Mouse (Mus musculus) E14TG2a.4 (cell line): ENCODE data around the gene Csnka2ip.

Source experiments
- H3K27me3 ChIP-seq: 2 replicates; pipeline ENCODE4 v1.6.1; 2014; ENCODE audit warnings: low read length, control low read depth; ENCODE audit not compliant: insufficient read depth
- H3K36me3 ChIP-seq: 2 replicates; pipeline ENCODE4 v1.6.1; 2014; ENCODE audit warnings: low read length, control low read depth; ENCODE audit not compliant: insufficient read depth
- H3K4me1 ChIP-seq: replicated peaks from 2 replicates; pipeline ENCODE4 v1.6.1; 2014; ENCODE audit warnings: low read depth, low read length, control low read depth
- H3K4me3 ChIP-seq: replicated peaks from 2 replicates; pipeline ENCODE4 v1.5.1; 2014; ENCODE audit warnings: mild to moderate bottlenecking, low read length
- H3K9me3 ChIP-seq: 2 replicates; pipeline ENCODE4 v1.6.1; 2014; ENCODE audit warnings: low read length, control low read depth
- CTCF ChIP-seq: conservative IDR thresholded peaks from 2 replicates; pipeline ENCODE4 v1.5.1; 2014; ENCODE audit warnings: low read length
- NANOG ChIP-seq: IDR thresholded peaks from 2 replicates; pipeline ENCODE4 v1.6.1; 2014; ENCODE audit warnings: borderline replicate concordance, low read length, mixed read lengths
- POU5F1 ChIP-seq: IDR thresholded peaks from 2 replicates; pipeline ENCODE4 v1.6.1; 2014; ENCODE audit warnings: low read length, borderline replicate concordance

Csnka2ip gene

GRCm38 (mm10) chr16:64602308-64602707 is at the start of gene Csnka2ip:
TSS of gene Csnka2ip (minus strand) at chr16:64602408.
- Histone ChIP-seq H3K36me3 (no peaks in the 10 kb centered on the region), H3K4me3 (no peak within 1 kb of the TSS), H3K4me1 (no peaks in the 10 kb centered on the region), H3K27me3 (no peaks in the 10 kb centered on the region), H3K9me3 (no peaks in the 10 kb centered on the region)
- TF ChIP-seq NANOG = no peak
- TF ChIP-seq CTCF = no peak
- TF ChIP-seq POU5F1 = no peak

DNA sequence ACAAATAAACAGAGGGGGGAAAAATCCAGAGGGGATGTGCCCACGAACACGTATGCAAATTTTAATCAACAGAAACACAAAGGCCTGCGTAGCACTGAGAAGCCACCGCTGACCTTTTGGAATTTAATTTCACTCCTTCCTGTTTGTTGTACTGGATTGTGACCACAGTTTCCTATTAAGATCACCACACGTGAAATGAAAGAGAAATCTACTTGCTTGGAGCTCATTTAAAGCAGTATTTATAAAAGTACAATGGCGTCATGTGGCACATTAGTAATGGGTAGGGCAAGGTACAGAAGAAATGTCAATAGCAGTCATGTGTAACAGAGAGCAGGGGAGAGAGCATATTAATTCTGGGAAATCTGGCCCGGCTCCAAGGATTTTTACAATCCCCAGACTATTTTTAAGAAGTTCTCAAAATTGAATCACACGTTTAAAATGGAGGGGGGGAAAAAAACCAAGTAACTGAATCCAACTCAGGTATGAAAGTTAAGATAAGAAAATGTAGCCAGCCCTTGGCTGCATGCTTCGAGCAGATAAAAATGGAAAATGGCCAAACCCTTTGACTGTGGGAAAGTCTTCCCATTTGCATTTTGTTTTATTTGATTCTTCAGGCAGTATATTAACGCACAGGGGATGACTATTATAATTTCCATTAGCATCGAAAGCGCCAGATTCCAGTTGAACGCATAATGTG is 47.5 kb upstream of the Csnka2ip start:
- Histone ChIP-seq H3K27me3 (no peaks in the 10 kb centered on the region), H3K36me3 (no peaks in the 10 kb centered on the region), H3K9me3 (no peaks in the 10 kb centered on the region), H3K4me1 (no peaks in the 10 kb centered on the region), H3K4me3 (no peak overlapping the region)
- TF ChIP-seq NANOG (no peak), POU5F1 (no peak), CTCF (no peak)

GRCm38 (mm10) chr16:64647771-64648170 is 45.6 kb upstream of the Csnka2ip start:
- H3K9me3 ChIP-seq = no peaks in the 10 kb centered on the region
- H3K4me3 ChIP-seq = no peak overlapping the region
- H3K4me1 ChIP-seq = no peaks in the 10 kb centered on the region
- no peaks in the 10 kb centered on the region for H3K36me3 ChIP-seq
- TF ChIP-seq CTCF (no peak), NANOG (no peak), POU5F1 (no peak)
- H3K27me3 ChIP-seq = no peaks in the 10 kb centered on the region

DNA sequence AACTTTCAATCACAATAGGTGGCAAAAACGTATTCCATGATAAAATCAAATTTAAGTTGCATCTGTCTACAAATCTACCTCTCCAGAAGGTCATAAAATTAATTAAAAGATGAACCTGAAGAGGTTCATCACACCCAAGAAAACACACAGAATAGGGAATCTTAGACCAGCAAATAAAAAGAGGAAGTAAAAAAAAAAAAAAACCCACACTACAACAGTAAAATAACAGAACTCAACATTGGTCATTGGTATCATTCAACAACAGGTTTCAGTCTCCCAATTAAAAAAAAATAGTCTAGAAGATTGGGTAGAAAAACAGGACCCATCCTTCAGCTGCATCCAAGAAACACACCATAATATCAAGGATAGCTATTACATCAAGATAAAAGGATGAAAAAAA is 32.9 kb upstream of the Csnka2ip start:
- Histone ChIP-seq H3K27me3 (no peaks in the 10 kb centered on the region), H3K9me3 (no peaks in the 10 kb centered on the region), H3K4me1 (no peaks in the 10 kb centered on the region), H3K36me3 (no peaks in the 10 kb centered on the region), H3K4me3 (no peak overlapping the region)
- TF ChIP-seq CTCF (no peak), NANOG (no peak), POU5F1 (no peak)

GRCm38 (mm10) chr16:64620116-64620515 is 17.9 kb upstream of the Csnka2ip start:
- Histone ChIP-seq H3K4me1 (no peaks in the 10 kb centered on the region), H3K4me3 (no peak overlapping the region), H3K27me3 (no peaks in the 10 kb centered on the region), H3K9me3 (no peaks in the 10 kb centered on the region), H3K36me3 (no peaks in the 10 kb centered on the region)
- TF ChIP-seq POU5F1 (no peak), NANOG (no peak), CTCF (no peak)

DNA sequence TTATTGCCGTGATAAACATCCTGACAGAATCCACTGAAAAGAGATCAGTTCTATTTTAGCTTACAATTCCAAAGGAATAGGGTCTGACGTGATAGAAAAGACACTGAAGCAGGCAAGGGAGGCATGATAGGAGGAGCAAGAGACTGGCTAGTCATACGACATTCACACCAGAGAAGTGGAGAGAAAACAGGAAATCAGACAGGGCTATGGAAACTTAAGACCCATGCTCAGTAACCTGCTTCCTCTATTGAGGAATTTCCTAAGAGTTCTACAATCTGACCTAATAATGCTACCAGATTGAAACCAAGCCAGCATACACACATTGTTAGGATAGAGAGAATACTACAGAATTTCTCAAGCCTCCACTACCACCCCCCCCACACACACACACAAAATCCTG is 12.4 kb upstream of the Csnka2ip start:
- no peaks in the 10 kb centered on the region for H3K4me1 ChIP-seq
- no peak for TF ChIP-seq NANOG
- TF ChIP-seq POU5F1 = no peak
- no peak for TF ChIP-seq CTCF
- no peaks in the 10 kb centered on the region for H3K36me3 ChIP-seq
- H3K4me3 ChIP-seq = no peak overlapping the region
- no peaks in the 10 kb centered on the region for H3K27me3 ChIP-seq
- H3K9me3 ChIP-seq = no peaks in the 10 kb centered on the region

- TF ChIP-seq NANOG (no peak), POU5F1 (no peak), CTCF (no peak)
- H3K4me3 ChIP-seq = no peak overlapping the region
- H3K4me1 ChIP-seq = no peaks in the 10 kb centered on the region
- peaks cover 5% of the 10 kb centered on the region; the same call in 1 of the 2 replicates for H3K9me3 ChIP-seq
- no peaks in the 10 kb centered on the region for H3K36me3 ChIP-seq
- no peaks in the 10 kb centered on the region for H3K27me3 ChIP-seq
Observed at GRCm38 (mm10) chr16:64607793-64608192, 5.6 kb upstream of the Csnka2ip start.

GRCm38 (mm10) chr16:64586825-64587224 is 15.4 kb downstream of the Csnka2ip start:
- H3K36me3 ChIP-seq = no peaks in the 10 kb centered on the region
- TF ChIP-seq NANOG (no peak), POU5F1 (no peak), CTCF (no peak)
- no peaks in the 10 kb centered on the region for H3K9me3 ChIP-seq
- H3K4me1 ChIP-seq = no peaks in the 10 kb centered on the region
- no peak overlapping the region for H3K4me3 ChIP-seq
- no peaks in the 10 kb centered on the region for H3K27me3 ChIP-seq

GRCm38 (mm10) chr16:64586262-64586619 is 16.0 kb downstream of the Csnka2ip start:
- TF ChIP-seq NANOG (no peak), POU5F1 (no peak), CTCF (no peak)
- no peaks in the 10 kb centered on the region for H3K36me3 ChIP-seq
- H3K4me3 ChIP-seq = no peak overlapping the region
- H3K27me3 ChIP-seq = no peaks in the 10 kb centered on the region
- no peaks in the 10 kb centered on the region for H3K4me1 ChIP-seq
- no peaks in the 10 kb centered on the region for H3K9me3 ChIP-seq
